Mouse (Mus musculus) liver, postnatal 0 days (tissue): ENCODE results near the gene Sgcg.

ENCODE experiments used
- CTCF ChIP-seq: sonication (generic); IDR thresholded peaks from 2 replicates; pipeline ENCODE4 v1.5.1; 2016; ENCODE audit warnings: antibody characterized with exemption, low read depth
- EP300 ChIP-seq: IDR thresholded peaks from 2 replicates; pipeline ENCODE4 v1.6.1; 2016; ENCODE audit warnings: antibody characterized with exemption, low read depth, mild to moderate bottlenecking

DNA sequence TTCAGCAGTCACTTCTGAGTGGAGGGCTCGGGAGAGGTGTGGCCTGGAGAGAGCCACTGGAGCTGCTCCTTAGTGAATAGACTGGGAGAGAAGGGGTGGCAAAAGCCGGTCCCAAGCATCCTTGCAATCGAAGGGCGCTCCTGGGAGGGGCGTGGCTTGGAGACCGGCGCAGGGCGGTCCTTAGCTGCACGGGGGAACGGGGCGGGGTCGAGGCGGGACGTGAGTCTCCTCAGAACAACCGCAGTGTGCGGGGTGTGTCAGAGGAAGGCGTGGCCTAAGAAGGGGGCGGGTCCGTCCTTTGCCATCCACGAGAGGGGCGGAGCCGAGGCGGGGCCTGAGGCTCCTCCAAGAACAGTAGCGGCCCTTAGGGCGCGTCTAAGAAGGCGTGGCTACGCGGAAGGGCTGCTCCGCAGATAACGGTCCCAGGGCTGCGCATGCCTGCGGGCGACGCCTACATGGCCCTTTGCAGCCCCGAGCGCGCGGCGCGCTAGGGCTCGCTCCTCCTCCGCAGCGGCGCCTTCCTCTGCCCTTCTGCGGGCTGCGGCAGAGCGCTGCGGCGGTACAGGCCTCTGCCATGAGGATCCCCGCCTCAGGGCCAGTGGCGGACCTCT is 85.6 kb downstream of the Sgcg start:
- TF ChIP-seq CTCF (no peak), EP300 (no peak)
